Mouse (Mus musculus) thymus, adult 2 months (tissue): ENCODE measurements around the gene Smurf2.

ENCODE experiments used
- CTCF ChIP-seq: fragments of 200-500 bp; IDR thresholded peaks from 2 replicates; pipeline ENCODE4 v1.5.1; 2012; ENCODE audit warnings: mild to moderate bottlenecking, control low read depth, low read length, moderate library complexity, borderline replicate concordance; ENCODE audit not compliant: control insufficient read depth, poor library complexity, insufficient read depth; ENCODE audit errors: extremely low read depth
- POLR2A ChIP-seq: fragments of 200-500 bp; IDR thresholded peaks from 2 replicates; pipeline ENCODE4 v1.6.1; 2012; ENCODE audit warnings: mild to moderate bottlenecking, low read length, control low read depth, moderate library complexity; ENCODE audit not compliant: control insufficient read depth, poor library complexity, insufficient read depth; ENCODE audit errors: extremely low read depth

- TF ChIP-seq CTCF: no peak
- TF ChIP-seq POLR2A: peak; percentile 97
These were observed 132.3 kb downstream of the Smurf2 start for GRCm38 (mm10) chr11:106788026-106788774.
